Mouse (Mus musculus): ENCODE data around the gene Abca12.

Abca12 gene

DNA sequence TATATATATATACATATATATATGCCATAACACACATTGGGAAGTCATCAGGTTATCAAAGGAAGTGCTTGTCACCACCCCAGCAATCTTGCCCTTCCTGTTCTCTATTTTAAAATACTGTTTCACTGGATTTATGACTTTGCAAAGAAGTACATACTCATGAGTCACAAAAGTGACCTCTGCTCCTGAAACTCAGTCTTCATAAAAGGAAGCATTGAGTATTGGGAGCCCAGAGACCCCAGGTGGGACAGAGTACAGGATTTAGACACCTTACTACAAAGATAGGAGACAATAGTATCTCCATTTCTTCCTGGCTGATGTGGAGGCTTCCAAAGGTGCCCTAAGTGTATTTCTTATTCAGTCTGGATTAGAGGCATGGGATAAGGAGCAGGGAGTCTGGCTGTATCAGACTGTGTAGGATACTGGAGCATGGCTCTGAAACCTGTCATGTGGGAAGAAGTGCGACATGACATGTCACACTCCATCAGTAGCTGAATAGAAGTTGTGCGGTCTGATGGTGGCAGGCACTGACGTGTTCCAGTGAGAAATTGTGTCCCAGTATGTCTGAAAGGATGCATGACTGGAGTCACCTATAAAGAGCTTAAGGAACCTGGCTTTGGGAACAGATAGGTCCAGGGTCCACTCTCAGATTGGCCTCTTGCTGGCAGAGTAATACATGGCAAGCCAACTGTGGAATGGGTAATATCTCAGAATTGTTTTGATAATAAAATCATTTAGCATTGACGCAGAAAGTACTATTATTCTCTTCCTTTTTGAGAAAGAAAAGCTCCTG is 76.0 kb downstream of the Abca12 start:
- in situ Hi-C loops (cut with MboI; ENCODE audit: low sequenced_read_pairs): no loop called here

- in situ Hi-C loops (cut with MboI; ENCODE audit: low sequenced_read_pairs): no loop called here
Observed at GRCm38 (mm10) chr1:71330349-71330748, 84.4 kb downstream of the Abca12 start.

DNA sequence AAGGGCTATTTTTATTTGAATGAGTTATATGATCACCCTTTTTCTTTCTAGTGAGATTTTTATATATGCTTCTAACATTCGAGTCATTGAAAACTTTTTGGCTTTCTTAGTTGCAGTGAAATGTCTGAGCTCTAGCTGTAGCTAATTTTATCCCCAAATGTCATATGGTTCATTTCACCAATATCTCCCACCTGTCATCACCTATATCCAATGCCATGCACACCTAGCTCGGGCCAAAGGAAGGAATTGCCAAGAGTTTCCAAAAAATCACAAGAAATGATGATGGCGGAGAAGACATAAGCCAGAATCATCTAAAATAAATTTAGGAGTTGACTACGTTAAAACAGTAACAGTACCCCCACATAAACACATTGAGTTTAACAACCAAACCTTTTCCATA is 102.5 kb downstream of the Abca12 start:
- in situ Hi-C loops (cut with MboI; ENCODE audit: low sequenced_read_pairs): loop anchor here (25.0 kb wide), 1 partner anchor 800 kb away; no protein-coding TSS in a partner anchor

DNA sequence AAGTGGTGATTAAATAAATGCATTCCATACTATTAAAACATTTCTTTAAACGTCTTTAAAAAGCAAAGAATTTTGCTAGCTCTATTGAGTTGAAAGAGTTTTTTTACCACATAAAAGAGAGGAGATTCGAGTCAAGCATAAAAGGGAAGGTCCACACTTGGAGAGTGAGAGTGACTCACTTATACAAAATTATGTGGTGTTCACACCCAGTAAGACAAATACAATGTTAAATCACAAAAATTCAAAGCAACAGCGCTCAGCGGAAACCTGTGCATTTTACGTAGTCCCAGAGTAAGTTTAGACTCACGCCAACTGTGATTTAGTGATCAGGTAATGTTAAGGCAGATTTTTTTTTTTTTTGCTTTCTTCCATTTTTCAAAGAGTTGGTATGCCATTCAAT is 104.1 kb downstream of the Abca12 start:
- in situ Hi-C loops (cut with MboI; ENCODE audit: low sequenced_read_pairs): loop anchor here (25.0 kb wide), 1 partner anchor 802 kb away; no protein-coding TSS in a partner anchor

GRCm38 (mm10) chr1:71307362-71307761 is 107.3 kb downstream of the Abca12 start:
- in situ Hi-C loops (cut with MboI; ENCODE audit: low sequenced_read_pairs): loop anchor here (25.0 kb wide), 1 partner anchor 805 kb away; no protein-coding TSS in a partner anchor

DNA sequence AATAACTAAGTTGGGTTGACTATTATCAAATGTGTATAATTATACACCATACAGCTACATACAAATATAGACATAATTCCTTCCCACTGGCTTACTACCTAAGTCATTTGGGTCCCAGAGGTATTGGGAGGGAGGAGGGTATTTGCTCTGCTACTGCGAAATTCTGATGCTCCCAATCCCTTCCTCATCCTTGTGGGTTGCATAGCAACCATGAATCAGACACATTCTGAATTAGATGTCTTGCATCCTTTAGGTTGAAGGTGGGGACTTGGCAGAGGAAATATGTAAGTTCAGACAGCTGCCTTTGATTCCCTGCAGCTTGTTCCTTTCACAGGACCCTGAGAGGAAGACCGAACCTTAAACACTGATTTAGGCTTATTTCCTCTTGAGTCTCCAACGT is 108.5 kb downstream of the Abca12 start:
- in situ Hi-C loops (cut with MboI; ENCODE audit: low sequenced_read_pairs): loop anchor here (25.0 kb wide), 1 partner anchor 806 kb away; no protein-coding TSS in a partner anchor

- in situ Hi-C loops (cut with MboI; ENCODE audit: low sequenced_read_pairs): loop anchor here (25.0 kb wide), 1 partner anchor 808 kb away; no protein-coding TSS in a partner anchor
Observed at GRCm38 (mm10) chr1:71304588-71304987, 110.1 kb downstream of the Abca12 start.

DNA sequence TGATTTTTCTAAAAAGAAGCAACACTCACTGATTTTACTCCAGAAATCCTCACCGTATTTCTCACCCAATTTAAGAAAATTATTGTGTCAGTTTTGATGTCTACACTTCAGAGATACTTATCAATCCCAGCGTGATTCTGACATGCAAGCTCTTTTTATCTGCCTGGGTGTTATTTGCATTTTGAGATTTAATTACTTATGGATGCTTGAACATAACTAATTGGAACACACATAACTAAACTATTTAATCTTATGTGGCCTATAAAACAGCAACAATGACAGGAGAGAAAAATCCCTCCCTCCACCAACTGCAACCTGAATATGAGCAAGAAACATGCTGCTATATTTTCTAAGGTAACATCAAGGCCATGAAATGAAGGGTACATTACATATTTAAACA is 117.7 kb downstream of the Abca12 start:
- in situ Hi-C loops (cut with MboI; ENCODE audit: low sequenced_read_pairs): no loop called here

DNA sequence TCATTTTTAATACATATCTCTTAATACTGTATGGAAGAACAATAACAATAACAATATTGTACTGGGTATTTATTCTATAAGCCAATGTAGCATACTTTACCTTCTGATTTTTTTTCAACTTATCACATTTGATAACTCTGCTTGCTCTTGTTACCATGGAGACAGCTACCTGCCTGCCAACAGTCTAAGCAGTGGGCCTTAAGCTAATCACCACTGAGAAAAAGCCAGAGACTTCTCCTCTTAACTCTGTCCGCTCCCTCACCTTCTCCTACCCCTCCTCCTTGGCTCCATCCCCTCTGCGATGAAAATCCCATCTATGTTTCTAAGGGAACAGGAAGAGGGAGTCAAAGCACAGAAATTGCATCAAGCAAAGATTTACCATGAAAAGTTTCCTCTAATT is 118.1 kb downstream of the Abca12 start:
- in situ Hi-C loops (cut with MboI; ENCODE audit: low sequenced_read_pairs): no loop called here

DNA sequence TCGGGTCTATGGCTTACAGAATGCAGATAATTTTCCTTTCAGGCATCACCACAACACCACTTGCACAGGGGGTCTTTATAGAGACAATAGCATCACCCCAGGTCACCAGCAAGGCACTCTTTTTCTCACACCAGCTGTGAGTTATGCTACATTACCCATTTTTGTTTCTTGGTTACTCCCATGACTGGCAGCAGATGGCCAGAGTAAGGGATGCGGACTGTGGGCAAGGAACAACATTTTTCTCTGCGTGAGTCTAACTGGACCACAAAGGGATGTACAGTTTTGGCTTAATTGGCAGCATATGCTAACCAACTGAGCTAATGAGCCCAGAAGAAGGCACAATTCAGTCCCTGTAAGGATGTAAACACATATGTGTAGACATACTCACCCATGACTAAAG is 122.8 kb downstream of the Abca12 start:
- in situ Hi-C loops (cut with MboI; ENCODE audit: low sequenced_read_pairs): no loop called here

DNA sequence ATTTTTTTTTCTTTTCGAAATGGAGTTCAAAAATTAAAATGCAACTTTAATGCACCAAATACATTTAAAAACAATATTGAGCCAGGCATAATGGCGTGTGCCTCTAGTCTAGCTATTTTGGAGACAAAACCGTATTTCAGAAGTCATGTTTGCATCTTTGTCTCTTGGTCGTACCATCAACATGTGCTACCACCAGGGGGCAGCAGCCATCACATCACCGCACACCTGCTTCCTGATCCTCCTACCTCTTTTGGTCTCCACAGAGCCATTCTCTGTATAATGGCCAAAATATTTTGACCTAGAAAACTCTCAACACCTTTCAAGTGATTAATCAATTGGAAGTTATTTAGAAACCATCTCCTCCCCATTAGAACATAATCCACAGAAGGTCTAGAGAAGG is 125.2 kb downstream of the Abca12 start:
- in situ Hi-C loops (cut with MboI; ENCODE audit: low sequenced_read_pairs): no loop called here

DNA sequence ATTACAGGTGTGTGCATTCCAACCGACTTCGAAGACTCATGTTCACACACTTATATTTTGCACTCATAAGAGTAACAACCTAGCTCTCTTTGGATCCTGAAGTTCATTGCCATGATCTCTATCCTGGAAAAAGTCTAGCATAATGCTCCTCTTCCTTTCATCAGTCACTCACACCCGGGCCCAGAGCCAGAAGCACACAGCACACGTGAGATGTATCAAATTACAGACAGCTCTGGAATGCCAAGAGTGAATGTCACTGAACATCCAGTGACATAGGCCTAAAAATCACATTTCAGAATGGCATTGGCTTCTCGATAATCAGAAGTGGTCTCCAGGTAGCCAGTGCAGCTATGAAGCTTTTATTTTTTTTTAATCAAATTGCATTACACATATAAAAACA is 137.8 kb downstream of the Abca12 start:
- in situ Hi-C loops (cut with MboI; ENCODE audit: low sequenced_read_pairs): no loop called here

GRCm38 (mm10) chr1:71272550-71272949 is 142.2 kb downstream of the Abca12 start:
- in situ Hi-C loops (cut with MboI; ENCODE audit: low sequenced_read_pairs): no loop called here

DNA sequence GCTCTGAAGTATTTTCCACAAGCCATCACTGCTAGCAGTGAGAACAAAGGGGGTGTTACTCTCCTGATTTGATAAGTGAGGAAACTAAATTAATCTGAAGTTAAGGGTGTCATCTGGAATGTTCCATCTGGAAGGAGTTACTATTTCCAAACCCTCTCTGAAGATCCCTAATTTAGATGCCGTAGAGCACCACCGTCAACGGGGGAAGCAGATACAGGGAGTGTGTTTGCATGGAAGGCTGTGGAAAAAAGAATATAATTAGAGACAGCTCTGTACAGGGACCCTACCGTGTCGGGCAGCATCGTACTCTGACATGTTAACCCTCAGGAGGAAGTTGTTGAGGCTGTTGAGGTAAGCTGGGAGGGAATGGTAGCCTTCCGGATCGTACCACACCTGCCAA is 142.6 kb downstream of the Abca12 start:
- in situ Hi-C loops (cut with MboI; ENCODE audit: low sequenced_read_pairs): no loop called here

GRCm38 (mm10) chr1:71270083-71270482 is 144.6 kb downstream of the Abca12 start:
- in situ Hi-C loops (cut with MboI; ENCODE audit: low sequenced_read_pairs): no loop called here

GRCm38 (mm10) chr1:71266630-71267029 is 148.1 kb downstream of the Abca12 start:
- in situ Hi-C loops (cut with MboI; ENCODE audit: low sequenced_read_pairs): no loop called here

DNA sequence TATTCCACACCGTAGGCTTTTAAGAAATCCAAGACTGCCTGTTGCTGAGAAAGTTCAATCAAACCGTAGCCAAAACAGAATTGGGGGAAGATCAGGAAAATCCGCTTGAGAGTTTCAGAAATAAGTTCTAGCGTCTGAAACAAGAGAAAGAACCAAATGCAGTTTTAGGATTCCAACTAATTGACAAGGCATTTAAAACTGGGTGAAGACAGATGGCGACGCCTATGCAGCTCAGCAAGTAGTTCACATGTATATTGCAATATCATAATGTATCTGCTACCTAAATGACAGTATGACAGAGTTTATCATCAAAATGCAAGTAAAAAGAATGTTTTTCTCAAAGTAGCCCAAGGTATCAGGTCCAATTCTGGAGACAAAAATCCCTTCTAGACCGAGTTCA is 151.2 kb downstream of the Abca12 start:
- in situ Hi-C loops (cut with MboI; ENCODE audit: low sequenced_read_pairs): no loop called here

GRCm38 (mm10) chr1:71244647-71245046 is 170.1 kb downstream of the Abca12 start:
- in situ Hi-C loops (cut with MboI; ENCODE audit: low sequenced_read_pairs): no loop called here

DNA sequence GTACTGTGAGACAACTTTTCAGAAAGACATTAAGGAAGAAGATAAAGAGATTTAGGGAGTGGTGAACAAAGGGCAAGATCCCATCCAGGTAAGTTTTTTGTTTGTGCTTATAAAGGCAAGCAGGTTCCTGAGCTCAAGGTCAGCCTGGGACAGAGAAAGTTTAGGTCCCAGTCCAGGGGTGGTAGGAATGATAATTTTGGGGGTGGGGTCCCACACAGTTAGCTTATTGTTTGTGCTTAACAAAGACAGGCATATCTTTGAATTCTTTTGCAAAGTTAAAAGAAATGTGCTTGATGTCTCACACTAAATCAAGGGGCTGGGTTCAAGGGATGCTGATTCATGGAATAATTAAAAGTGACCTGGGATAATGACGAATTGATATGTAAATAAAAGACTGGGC is 173.3 kb downstream of the Abca12 start:
- in situ Hi-C loops (cut with MboI; ENCODE audit: low sequenced_read_pairs): no loop called here

DNA sequence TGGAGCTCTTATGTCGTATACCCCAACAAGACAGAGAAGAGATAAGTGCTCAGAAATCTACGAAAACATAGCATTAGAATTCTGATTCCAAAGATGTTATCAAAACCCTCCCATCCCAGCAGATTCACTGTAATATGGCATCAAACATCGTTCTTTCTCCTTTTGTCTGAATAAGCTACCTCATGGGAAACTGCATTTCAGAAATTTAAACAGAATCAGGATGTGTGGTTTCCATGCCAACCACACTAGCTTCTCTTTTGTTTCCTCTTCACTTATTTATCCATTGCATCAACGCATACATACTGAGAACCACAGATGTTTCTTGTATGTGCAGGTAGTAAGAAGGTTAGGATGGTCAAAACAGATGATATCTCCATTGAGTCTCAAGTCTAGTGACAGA is 175.1 kb downstream of the Abca12 start:
- in situ Hi-C loops (cut with MboI; ENCODE audit: low sequenced_read_pairs): no loop called here

DNA sequence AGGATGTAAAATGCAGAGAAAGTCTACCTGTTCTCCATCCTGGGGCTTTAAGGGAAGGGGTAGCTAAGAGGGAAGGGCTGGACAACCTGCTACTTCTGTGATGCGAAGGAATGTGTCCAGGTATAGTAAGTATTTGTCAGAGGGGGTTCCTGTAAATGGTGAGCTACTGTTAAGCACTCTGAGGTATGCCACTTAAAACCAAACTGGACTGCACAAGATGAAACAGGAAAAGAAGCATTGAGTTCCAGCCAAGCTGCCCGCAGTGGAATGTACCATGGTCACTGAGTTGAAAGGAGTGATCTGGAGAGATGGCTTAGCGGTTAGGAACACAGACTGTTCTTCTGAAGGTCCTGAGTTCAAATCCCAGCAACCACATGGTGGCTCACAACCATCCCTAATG is 179.4 kb downstream of the Abca12 start:
- in situ Hi-C loops (cut with MboI; ENCODE audit: low sequenced_read_pairs): no loop called here

GRCm38 (mm10) chr1:71231211-71231610 is 183.5 kb downstream of the Abca12 start:
- in situ Hi-C loops (cut with MboI; ENCODE audit: low sequenced_read_pairs): no loop called here

- in situ Hi-C loops (cut with MboI; ENCODE audit: low sequenced_read_pairs): no loop called here
Observed at GRCm38 (mm10) chr1:71203581-71203980, 211.1 kb downstream of the Abca12 start.
